Mouse (Mus musculus) forebrain, embryonic 14.5 days (tissue): ENCODE data around the gene Myo1d. TPM values are rescaled to one million over a fixed set of nuclear protein-coding genes. Genes with fewer than 3 reads are reported as not detected.

Experiments
- ATAC-seq: fragments of 200-750 bp; cut with Nextera tagmentation; 2 replicates; pipeline ENCODE4 v1.8.0; 2017; ENCODE audit warnings: mild to moderate bottlenecking, moderate library complexity
- DNase-seq: peaks from one replicate; pipeline ENCODE4 v3.0.0-alpha.2; 2015; ENCODE audit warnings: low spot score
- H3K27ac ChIP-seq: fragments of 300-500 bp; sonication (generic); 2 replicates; pipeline ENCODE4 v1.5.1; 2014; ENCODE audit warnings: low read depth, mild to moderate bottlenecking, control low read depth, low read length, moderate library complexity
- H3K27me3 ChIP-seq: fragments of 300-500 bp; sonication (generic); replicated peaks from 2 replicates; pipeline ENCODE4 v1.6.1; 2014; ENCODE audit warnings: low read length, control low read depth, mixed read lengths; ENCODE audit not compliant: control insufficient read depth, insufficient read depth
- H3K36me3 ChIP-seq: fragments of 300-500 bp; sonication (generic); 2 replicates; pipeline ENCODE4 v1.6.1; 2014; ENCODE audit warnings: low read length, control low read depth; ENCODE audit not compliant: control insufficient read depth, insufficient read depth
- H3K4me1 ChIP-seq: fragments of 300-500 bp; sonication (generic); 2 replicates; pipeline ENCODE4 v1.6.1; 2014; ENCODE audit warnings: antibody characterized with exemption, low read length, control low read depth; ENCODE audit not compliant: control insufficient read depth, insufficient read depth
- H3K4me2 ChIP-seq: fragments of 300-500 bp; sonication (generic); 2 replicates; pipeline ENCODE4 v1.6.1; 2014; ENCODE audit warnings: mild to moderate bottlenecking, control low read depth, low read length
- H3K4me3 ChIP-seq: fragments of 300-500 bp; sonication (generic); 2 replicates; pipeline ENCODE4 v1.5.1; 2014; ENCODE audit warnings: low read depth, low read length, control low read depth
- H3K9ac ChIP-seq: fragments of 300-500 bp; sonication (generic); 2 replicates; pipeline ENCODE4 v1.6.1; 2014; ENCODE audit warnings: mild to moderate bottlenecking, low read length, control low read depth, moderate library complexity
- H3K9me3 ChIP-seq: fragments of 300-500 bp; sonication (generic); replicated peaks from 2 replicates; pipeline ENCODE4 v1.6.1; 2016; ENCODE audit warnings: low read length, control low read depth, mixed read lengths; ENCODE audit not compliant: control insufficient read depth
- WGBS: fragments of 180-500 bp; shearing (Covaris S2); extraction: QIAGEN DNeasy Blood & Tissue Kit; methylation state at CpG from one replicate; pipeline ENCODE4 v1.1.7; 2014; 5-methylcytosine and 5-hydroxymethylcytosine counted together
- polyA plus RNA-seq: library from polyadenylated mRNA; unstranded; fragments of >200 nt; fragmentation: Nextera tagmentation; extraction: Ambion mirVana; gene quantifications from 2 replicates; pipeline ENCODE4 v1.2.1, GENCODE M21; 2014

The Myo1d gene
- polyA plus RNA-seq, 1 experiment from 2014 or later, result 1.3 TPM

DNA sequence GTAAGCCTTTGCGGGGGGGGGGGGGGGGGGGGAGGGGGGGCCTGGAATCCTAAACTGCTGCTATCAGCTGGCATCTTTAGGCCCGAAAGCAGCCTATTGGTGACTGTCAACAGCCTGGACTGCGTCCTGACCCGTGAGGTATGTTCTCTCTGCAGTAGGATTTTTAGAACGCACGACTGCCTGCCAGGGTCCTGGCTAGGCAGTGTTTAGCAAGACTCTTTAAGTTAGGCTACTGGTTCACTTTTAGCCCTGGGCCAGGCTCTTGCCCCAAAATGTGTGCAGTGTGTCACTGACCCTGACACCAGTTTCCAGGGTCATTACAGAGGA lies 29.8 kb upstream of the Myo1d start:
- Histone ChIP-seq H3K36me3 (peaks cover 19% of the 10 kb centered on the region; the same call in 1 of the 2 replicates), H3K27ac (0 out of 2 replicates have a peak overlapping the region, but pooled peaks have one; percentile 55), H3K4me3 (peak overlapping the region; percentile 50), H3K27me3 (no peaks in the 10 kb centered on the region), H3K4me1 (peaks cover 11% of the 10 kb centered on the region), H3K9ac (peak overlapping the region; percentile 84), H3K4me2 (peak overlapping the region; percentile 84), H3K9me3 (no peaks in the 10 kb centered on the region)
- DNase-seq (no peak), ATAC-seq (peak; percentile 40)
- WGBS, result 46% methylated on average over 5 of the region's 6 CpGs

GRCm38 (mm10) chr11:80808551-80809070 lies 28.8 kb upstream of the Myo1d start:
- H3K9ac ChIP-seq, result no peak overlapping the region
- no peaks in the 10 kb centered on the region for H3K9me3 ChIP-seq
- H3K27me3 ChIP-seq, result no peaks in the 10 kb centered on the region
- peaks cover 9% of the 10 kb centered on the region; the same call in 1 of the 2 replicates for H3K36me3 ChIP-seq
- no peak for DNase-seq
- ATAC-seq, result no peak
- no peak overlapping the region for H3K27ac ChIP-seq
- peaks cover 11% of the 10 kb centered on the region for H3K4me1 ChIP-seq
- no peak overlapping the region for H3K4me3 ChIP-seq
- no peak overlapping the region for H3K4me2 ChIP-seq
- 75% methylated on average over 6 of the region's 6 CpGs for WGBS

DNA sequence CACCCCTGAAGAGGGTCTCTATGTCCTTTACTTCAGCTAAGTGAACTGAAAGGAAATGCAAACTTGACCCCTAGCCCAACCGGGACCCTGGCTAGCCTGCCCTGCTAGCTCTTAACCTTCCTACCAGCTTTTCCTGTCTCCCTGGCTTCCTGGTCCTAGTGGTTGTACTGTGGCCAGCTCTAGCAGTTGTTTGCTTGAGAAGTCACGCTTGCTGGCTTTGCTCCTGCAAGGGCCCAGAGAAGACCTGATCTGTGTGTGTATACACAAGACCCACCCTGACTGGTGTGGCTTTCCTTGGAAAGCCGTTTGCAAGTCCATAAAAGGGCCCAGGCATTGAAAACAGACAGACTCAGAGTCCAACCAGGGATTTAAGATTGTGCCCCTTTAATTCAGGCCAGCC lies 22.9 kb upstream of the Myo1d start:
- Histone ChIP-seq H3K4me3 (no peak overlapping the region), H3K4me2 (no peak overlapping the region), H3K4me1 (no peaks in the 10 kb centered on the region), H3K27ac (no peak overlapping the region), H3K9ac (no peak overlapping the region), H3K27me3 (no peaks in the 10 kb centered on the region), H3K9me3 (no peaks in the 10 kb centered on the region), H3K36me3 (no peaks in the 10 kb centered on the region)
- DNase-seq, result no peak
- ATAC-seq, result no peak
- WGBS, result 73% methylated on average over 3 of the region's 3 CpGs

- no peak for DNase-seq
- WGBS, result 39% methylated on average over 3 of the region's 3 CpGs
- H3K9ac ChIP-seq, result no peak overlapping the region
These were observed 20.2 kb upstream of the Myo1d start for GRCm38 (mm10) chr11:80799979-80800378.

DNA sequence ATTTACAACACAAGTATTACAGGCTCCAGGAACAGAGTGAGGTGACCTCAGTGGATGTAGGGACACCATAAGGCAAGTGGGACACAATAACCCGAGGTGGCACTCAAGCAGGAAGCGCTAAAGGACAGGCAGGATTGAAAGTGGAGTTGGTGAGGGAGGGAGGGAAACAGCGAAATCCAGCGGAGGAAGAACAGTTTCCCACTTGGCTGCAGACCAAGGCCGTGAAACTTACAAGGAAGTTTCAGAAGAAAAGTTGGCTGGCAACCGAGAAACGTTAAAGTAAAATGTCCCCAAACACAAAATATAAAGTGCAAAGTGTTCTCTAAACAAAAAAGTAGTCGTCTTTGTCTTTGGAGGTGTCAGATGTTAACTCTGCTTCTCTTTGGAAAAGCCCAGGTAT lies 15.6 kb upstream of the Myo1d start:
- H3K4me1 ChIP-seq, result no peaks in the 10 kb centered on the region
- no peaks in the 10 kb centered on the region for H3K9me3 ChIP-seq
- DNase-seq (no peak), ATAC-seq (no peak)
- no peak overlapping the region for H3K4me3 ChIP-seq
- H3K36me3 ChIP-seq, result no peaks in the 10 kb centered on the region
- H3K27me3 ChIP-seq, result no peaks in the 10 kb centered on the region
- no peak overlapping the region for H3K27ac ChIP-seq
- H3K9ac ChIP-seq, result no peak overlapping the region
- 80% methylated on average over 8 of the region's 8 CpGs for WGBS
- no peak overlapping the region for H3K4me2 ChIP-seq

More at GRCm38 (mm10) chr11:80799979-80800378, 20.2 kb upstream of the Myo1d start:
- H3K36me3 ChIP-seq, result no peaks in the 10 kb centered on the region
- no peak overlapping the region for H3K27ac ChIP-seq
- no peak overlapping the region for H3K4me2 ChIP-seq
- ATAC-seq, result no peak
- H3K4me1 ChIP-seq, result no peaks in the 10 kb centered on the region
- no peak overlapping the region for H3K4me3 ChIP-seq
- H3K27me3 ChIP-seq, result no peaks in the 10 kb centered on the region
- H3K9me3 ChIP-seq, result no peaks in the 10 kb centered on the region

- no peak overlapping the region for H3K4me2 ChIP-seq
- H3K27me3 ChIP-seq, result no peaks in the 10 kb centered on the region
- H3K4me3 ChIP-seq, result no peak overlapping the region
- H3K27ac ChIP-seq, result no peak overlapping the region
- WGBS, result 91% methylated on average over 4 of the region's 4 CpGs
- DNase-seq (no peak), ATAC-seq (no peak)
- H3K4me1 ChIP-seq, result no peaks in the 10 kb centered on the region
- no peaks in the 10 kb centered on the region for H3K36me3 ChIP-seq
- H3K9me3 ChIP-seq, result no peaks in the 10 kb centered on the region
- no peak overlapping the region for H3K9ac ChIP-seq
These were observed 14.5 kb upstream of the Myo1d start for GRCm38 (mm10) chr11:80794290-80794689.

GRCm38 (mm10) chr11:80793386-80793785 lies 13.6 kb upstream of the Myo1d start:
- Histone ChIP-seq H3K9me3 (no peaks in the 10 kb centered on the region), H3K4me1 (no peaks in the 10 kb centered on the region), H3K4me2 (no peak overlapping the region), H3K4me3 (no peak overlapping the region), H3K27me3 (no peaks in the 10 kb centered on the region), H3K27ac (no peak overlapping the region), H3K36me3 (no peaks in the 10 kb centered on the region), H3K9ac (no peak overlapping the region)
- 90% methylated on average over 4 of the region's 4 CpGs for WGBS
- no peak for ATAC-seq
- no peak for DNase-seq

- Histone ChIP-seq H3K9me3 (no peaks in the 10 kb centered on the region), H3K4me3 (no peak overlapping the region), H3K27ac (no peak overlapping the region), H3K4me2 (no peak overlapping the region), H3K36me3 (no peaks in the 10 kb centered on the region), H3K4me1 (no peaks in the 10 kb centered on the region), H3K27me3 (no peaks in the 10 kb centered on the region), H3K9ac (no peak overlapping the region)
- no peak for ATAC-seq
- DNase-seq, result no peak
- 73% methylated on average over 3 of the region's 3 CpGs for WGBS
These were observed 12.0 kb upstream of the Myo1d start for GRCm38 (mm10) chr11:80791677-80792432.

- Histone ChIP-seq H3K36me3 (no peaks in the 10 kb centered on the region), H3K27ac (no peak overlapping the region), H3K4me2 (no peak overlapping the region), H3K9me3 (no peaks in the 10 kb centered on the region), H3K4me3 (no peak overlapping the region), H3K9ac (no peak overlapping the region), H3K4me1 (no peaks in the 10 kb centered on the region), H3K27me3 (no peaks in the 10 kb centered on the region)
- 61% methylated on average over 3 of the region's 3 CpGs for WGBS
- ATAC-seq (no peak), DNase-seq (no peak)
These were observed 10.6 kb upstream of the Myo1d start for GRCm38 (mm10) chr11:80790413-80790812.
